13 mouse cellular contexts compared by ENCODE assay signal in genomic region chrX:142560209-142560912, GRCm38 (mm10).
DNase-seq lines count a peak whose midpoint lies in the region; ATAC-seq and TF ChIP-seq lines count a peak whose summit lies in the region.
"Had no signal": no experiment of that assay in that cellular context is flagged by ENCODE, and none has a peak within 500 bp of the region (broad histone marks: within the 10 kb centered on the region; RNA-seq: fewer than 3 reads in every experiment).

No protein-coding gene starts in this region.

- no peak overlapping the region for H3K9ac ChIP-seq in lung, postnatal 0 days (replicated peaks; ENCODE audit: low read depth)
- no peak overlapping the region for H3K9ac ChIP-seq in kidney, postnatal 0 days (ENCODE audit: low read depth, low read length)
- H3K9ac ChIP-seq: embryonic facial prominence, embryonic 13.5 days; forebrain, embryonic 15.5 days; limb, embryonic 12.5 days had no signal

- no peaks in the 10 kb centered on the region for H3K36me3 ChIP-seq in lung, postnatal 0 days (ENCODE audit: insufficient read depth, low read length)
- H3K36me3 ChIP-seq in kidney, postnatal 0 days (ENCODE audit: insufficient read depth, low read length): no peaks in the 10 kb centered on the region
- H3K36me3 ChIP-seq in hindbrain, embryonic 10.5 days: no peaks in the 10 kb centered on the region
- H3K36me3 ChIP-seq: embryonic facial prominence, embryonic 13.5 days; forebrain, embryonic 15.5 days; limb, embryonic 12.5 days had no signal

- peak; percentile 9 to 22 for DNase-seq in cerebellum, postnatal 14 days
- DNase-seq in cerebellum, adult 9-10 months: no peak
- DNase-seq in lung, postnatal 0 days (ENCODE audit: low spot score): peak; percentile 14
- no peak for DNase-seq in lung, postnatal 25 days (ENCODE audit: low spot score)
- peak; percentile 61 for DNase-seq in NIH3T3 (ENCODE audit: low read depth)
- peak; percentile 56 for DNase-seq in kidney, postnatal 0 days (ENCODE audit: low spot score)
- no peak for DNase-seq in left cerebral cortex, adult 11 months (ENCODE audit: low spot score)
- DNase-seq in hindbrain, embryonic 10.5 days (ENCODE audit: low spot score): no peak
- DNase-seq: cerebellum, adult 11 months; gastrocnemius, postnatal 25 days had no signal

- no peak overlapping the region for H3K4me2 ChIP-seq in lung, postnatal 0 days (replicated peaks; ENCODE audit: low read depth, low read length)
- H3K4me2 ChIP-seq in kidney, postnatal 0 days (ENCODE audit: low read length): no peak overlapping the region
- H3K4me2 ChIP-seq: embryonic facial prominence, embryonic 13.5 days; forebrain, embryonic 15.5 days; limb, embryonic 12.5 days had no signal

- 53% methylated on average over 2 of the region's 2 CpGs for WGBS in lung, postnatal 0 days
- WGBS in kidney, postnatal 0 days: 48% methylated on average over 2 of the region's 2 CpGs
- 66% methylated on average over 2 of the region's 2 CpGs for WGBS in hindbrain, embryonic 10.5 days

- no peaks in the 10 kb centered on the region for H3K4me1 ChIP-seq in lung, postnatal 0 days (ENCODE audit: insufficient read depth, low read depth, low read length)
- no peaks in the 10 kb centered on the region for H3K4me1 ChIP-seq in kidney, postnatal 0 days (replicated peaks; ENCODE audit: insufficient read depth, low read length)
- no peaks in the 10 kb centered on the region for H3K4me1 ChIP-seq in hindbrain, embryonic 10.5 days (replicated peaks)
- H3K4me1 ChIP-seq: embryonic facial prominence, embryonic 13.5 days; forebrain, embryonic 15.5 days; limb, embryonic 12.5 days had no signal

- no peak for TF ChIP-seq EP300 in lung, postnatal 0 days (IDR thresholded peaks at IDR 0.05)

- H3K27me3 ChIP-seq in lung, postnatal 0 days (replicated peaks; ENCODE audit: insufficient read depth, low read length): no peaks in the 10 kb centered on the region
- H3K27me3 ChIP-seq in kidney, postnatal 0 days (ENCODE audit: insufficient read depth, low read length): no peaks in the 10 kb centered on the region
- H3K27me3 ChIP-seq in hindbrain, embryonic 10.5 days (ENCODE audit: insufficient read depth, poor library complexity, severe bottlenecking): peaks cover 43% of the 10 kb centered on the region
- H3K27me3 ChIP-seq: forebrain, embryonic 15.5 days had no signal

- no peak for ATAC-seq in lung, postnatal 0 days
- ATAC-seq in kidney, postnatal 0 days (replicated peaks; ENCODE audit: low FRiP score, low read depth): peak; percentile 68
- ATAC-seq: forebrain, embryonic 15.5 days had no signal

- H3K9me3 ChIP-seq in lung, postnatal 0 days (ENCODE audit: low read length): no peaks in the 10 kb centered on the region
- no peaks in the 10 kb centered on the region for H3K9me3 ChIP-seq in kidney, postnatal 0 days (replicated peaks; ENCODE audit: low read length)
- H3K9me3 ChIP-seq in hindbrain, embryonic 10.5 days: no peaks in the 10 kb centered on the region
- H3K9me3 ChIP-seq: embryonic facial prominence, embryonic 13.5 days; forebrain, embryonic 15.5 days; limb, embryonic 12.5 days had no signal

- peak; percentile 32; the same call in 1 of the 2 replicates for TF ChIP-seq CTCF in lung, postnatal 0 days (IDR thresholded peaks at IDR 0.05)
- peak; percentile 60 for TF ChIP-seq CTCF in kidney, postnatal 0 days (IDR thresholded peaks at IDR 0.05; ENCODE audit: low read depth)

- no peak overlapping the region for H3K27ac ChIP-seq in lung, postnatal 0 days (ENCODE audit: low read length)
- H3K27ac ChIP-seq in kidney, postnatal 0 days: no peak overlapping the region
- H3K27ac ChIP-seq in hindbrain, embryonic 10.5 days: no peak overlapping the region
- H3K27ac ChIP-seq: embryonic facial prominence, embryonic 13.5 days; forebrain, embryonic 15.5 days; limb, embryonic 12.5 days had no signal

- no peak overlapping the region for H3K4me3 ChIP-seq in lung, postnatal 0 days (ENCODE audit: low read depth, low read length)
- H3K4me3 ChIP-seq in kidney, postnatal 0 days (replicated peaks; ENCODE audit: low read depth, low read length): no peak overlapping the region
- H3K4me3 ChIP-seq in hindbrain, embryonic 10.5 days: no peak overlapping the region
- H3K4me3 ChIP-seq: embryonic facial prominence, embryonic 13.5 days; forebrain, embryonic 15.5 days; limb, embryonic 12.5 days had no signal

Comparison
In these comparisons a context has a peak if more than half of its experiments do, and no peak if none do; other contexts are left out.
1. DNase-seq: peak in cerebellum, postnatal 14 days (2 of 2), lung, postnatal 0 days (single experiment), NIH3T3 (single experiment) and kidney, postnatal 0 days (single experiment); none in cerebellum, adult 9-10 months (single experiment), lung, postnatal 25 days (single experiment), left cerebral cortex, adult 11 months (single experiment) and hindbrain, embryonic 10.5 days (single experiment).